Mouse (Mus musculus) kidney, postnatal 10 days (tissue): ENCODE results near the gene 1700102P08Rik.

Experiments
- DNase-seq: peaks from one replicate; pipeline ENCODE4 v3.0.0; 2021; ENCODE audit warnings: mixed read lengths

Gene 1700102P08Rik

DNA sequence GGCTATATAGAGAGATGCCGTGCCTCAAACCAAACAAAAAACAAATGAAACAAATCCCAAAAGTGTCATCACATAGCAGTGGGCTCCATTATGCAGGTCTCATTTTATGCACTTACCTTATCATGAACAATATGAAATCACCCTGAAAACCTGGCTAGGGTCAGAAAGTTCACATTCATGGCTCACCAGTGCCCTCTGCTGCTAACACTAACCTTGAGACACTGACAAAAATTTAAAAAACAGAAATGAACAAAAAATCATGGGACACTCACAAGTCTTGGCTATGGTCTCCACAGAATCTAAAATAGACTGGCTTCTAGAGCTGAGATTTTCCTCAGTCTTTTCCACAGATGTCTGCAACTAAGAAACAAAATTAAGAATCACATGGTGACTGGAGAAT is 19.6 kb downstream of the 1700102P08Rik start:
- DNase-seq: peak; percentile 38

- DNase-seq: no peak
Measured at GRCm38 (mm10) chr9:108428384-108428783, 35.8 kb downstream of the 1700102P08Rik start, which contains the start of gene Ccdc36. TSS of gene Ccdc36 (minus strand) at chr9:108428484.

GRCm38 (mm10) chr9:108431431-108432067 is 38.9 kb downstream of the 1700102P08Rik start:
- peak; percentile 55 for DNase-seq

DNA sequence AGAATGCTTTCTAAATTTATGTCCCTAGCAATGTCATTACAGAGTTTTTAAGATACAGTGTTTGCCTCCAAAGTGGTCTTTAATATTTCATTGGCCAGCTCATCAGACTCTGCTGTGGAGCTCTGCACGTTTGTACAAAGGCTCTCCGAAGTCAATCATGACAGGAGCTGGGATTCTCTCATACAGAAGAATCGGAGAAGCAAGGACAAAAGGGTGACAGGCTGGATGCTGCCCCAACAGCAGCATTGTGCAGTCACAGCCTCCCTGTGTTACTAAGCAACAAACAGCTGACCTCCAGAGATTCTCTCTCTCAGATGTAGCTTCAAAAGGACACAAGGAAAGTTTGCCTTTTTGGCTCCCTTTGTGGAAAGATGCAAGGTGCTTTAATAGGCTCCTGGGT is 43.6 kb downstream of the 1700102P08Rik start, which contains the start of gene BC048562:
Gene BC048562, plus strand, starts transcription at position 301 of the 400 bp plus-strand sequence.
- no peak for DNase-seq

DNA sequence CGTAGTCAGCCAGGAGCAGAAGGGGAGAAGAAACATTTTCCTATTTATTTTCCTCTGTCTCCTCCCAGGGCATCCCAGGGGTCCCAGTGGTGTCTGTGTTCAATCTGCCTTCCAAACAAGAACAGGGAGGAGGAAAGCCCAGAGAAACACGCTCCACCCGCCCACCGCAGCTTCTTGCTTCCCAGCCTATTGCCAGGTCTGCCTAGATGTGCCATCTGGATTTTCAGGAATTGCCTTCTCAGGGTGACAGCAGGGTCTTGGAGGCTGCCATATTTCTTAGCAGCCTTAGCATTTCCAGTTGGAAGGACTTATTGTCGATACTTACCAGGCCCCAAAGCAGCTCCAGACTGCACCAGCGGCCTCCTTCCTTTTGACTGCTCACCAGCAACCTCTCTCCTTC is 46.6 kb downstream of the 1700102P08Rik start:
- DNase-seq: no peak

GRCm38 (mm10) chr9:108440485-108440884 is 47.9 kb downstream of the 1700102P08Rik start:
- no peak for DNase-seq

DNA sequence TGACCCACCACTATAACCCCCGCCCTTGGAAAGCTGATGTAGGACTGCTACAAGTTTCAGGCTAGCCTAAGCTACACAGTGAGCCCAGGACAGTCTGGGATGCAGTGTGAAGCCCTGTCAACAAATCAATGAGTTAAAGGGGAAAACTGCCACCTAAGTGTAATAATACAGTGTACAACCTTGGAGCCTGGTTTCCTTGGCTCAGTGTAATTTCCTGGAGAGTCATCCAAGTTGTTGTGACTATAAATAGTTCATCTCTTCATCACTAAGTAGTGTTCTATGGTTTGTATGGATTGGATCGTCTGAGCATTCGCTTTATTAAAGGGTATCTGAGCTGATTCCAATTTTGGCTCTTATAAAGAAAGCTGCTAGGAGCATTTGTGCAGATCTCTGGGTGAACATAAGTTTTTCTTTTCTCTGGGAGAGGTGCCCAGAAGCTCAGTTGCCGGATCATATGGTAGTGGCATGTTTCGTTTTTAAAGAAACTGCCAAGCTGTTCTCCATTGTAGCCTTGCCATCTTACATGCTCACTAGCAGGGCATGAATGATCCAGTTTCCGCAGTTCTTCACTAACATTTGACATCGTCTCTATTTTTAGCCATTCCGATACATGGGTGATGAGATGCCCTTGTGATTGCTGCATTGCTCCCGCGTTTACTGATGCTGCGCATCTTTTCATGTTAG is 48.8 kb downstream of the 1700102P08Rik start:
- DNase-seq: no peak

GRCm38 (mm10) chr9:108445125-108445524 is 52.5 kb downstream of the 1700102P08Rik start:
- peak; percentile 5 for DNase-seq

DNA sequence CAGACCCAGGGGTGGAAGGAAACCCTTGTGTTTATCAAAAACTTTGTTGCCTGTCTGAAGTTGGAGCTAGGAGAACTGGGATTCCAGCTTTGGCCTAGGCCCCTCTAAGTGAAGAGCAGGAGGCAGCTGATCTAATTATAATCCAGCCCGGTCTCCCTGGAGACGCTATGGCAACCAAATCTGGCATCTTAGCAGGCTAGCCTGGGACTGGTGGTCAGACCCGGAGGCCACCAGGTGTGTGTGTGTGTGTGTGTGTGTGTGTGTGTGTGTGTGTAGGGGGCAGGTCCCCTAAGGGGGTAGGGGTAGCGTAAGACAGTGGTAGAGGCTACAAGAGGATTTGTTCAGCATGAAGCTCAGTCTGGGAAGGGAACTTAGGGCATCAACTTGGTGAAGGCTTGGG is 57.3 kb downstream of the 1700102P08Rik start:
- peak; percentile 54 for DNase-seq

DNA sequence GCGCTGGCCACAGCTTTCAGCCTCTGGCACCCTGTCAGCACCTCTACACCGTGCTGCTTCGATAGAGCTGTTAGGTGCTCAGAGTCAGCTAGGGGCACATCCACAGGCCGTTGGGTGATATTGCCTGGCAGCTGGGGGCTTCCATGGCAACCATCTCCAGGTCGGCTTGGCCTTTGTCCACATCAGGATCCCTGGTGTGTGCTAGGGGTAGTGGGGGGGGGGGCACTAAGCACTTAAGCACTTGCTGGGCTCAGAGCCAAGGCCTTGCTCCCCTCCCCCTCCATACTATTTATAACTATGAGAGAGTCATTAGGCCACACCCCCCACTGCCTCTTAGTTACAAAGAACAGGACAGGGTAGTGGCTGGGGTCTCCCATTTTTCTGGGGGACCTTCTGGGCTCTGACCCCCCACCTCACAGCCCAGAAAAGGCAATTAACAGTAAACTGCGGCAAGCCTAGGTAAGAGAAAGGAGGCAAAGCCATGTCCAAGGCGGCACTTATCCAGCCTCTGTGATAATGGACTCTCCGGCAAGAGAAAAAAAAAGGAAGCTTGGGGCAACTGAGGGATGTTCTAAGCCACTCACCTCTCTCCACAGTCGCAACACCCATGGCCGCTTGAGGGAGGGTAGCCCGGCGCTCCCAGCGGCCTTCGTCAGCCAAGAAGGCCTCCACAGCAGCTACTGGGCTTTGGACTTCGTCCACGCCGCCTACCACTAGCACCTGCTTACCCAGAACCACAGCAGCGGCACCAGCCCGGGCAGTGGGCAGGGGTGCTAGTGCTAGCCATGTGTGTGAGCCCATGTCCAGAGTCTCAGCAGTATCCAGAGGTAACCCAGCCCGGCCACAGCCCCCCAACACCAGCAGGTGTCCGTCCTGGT is 57.9 kb downstream of the 1700102P08Rik start:
- DNase-seq: peak; percentile 76

- no peak for DNase-seq
Measured at GRCm38 (mm10) chr9:108451170-108451493, 58.5 kb downstream of the 1700102P08Rik start.

DNA sequence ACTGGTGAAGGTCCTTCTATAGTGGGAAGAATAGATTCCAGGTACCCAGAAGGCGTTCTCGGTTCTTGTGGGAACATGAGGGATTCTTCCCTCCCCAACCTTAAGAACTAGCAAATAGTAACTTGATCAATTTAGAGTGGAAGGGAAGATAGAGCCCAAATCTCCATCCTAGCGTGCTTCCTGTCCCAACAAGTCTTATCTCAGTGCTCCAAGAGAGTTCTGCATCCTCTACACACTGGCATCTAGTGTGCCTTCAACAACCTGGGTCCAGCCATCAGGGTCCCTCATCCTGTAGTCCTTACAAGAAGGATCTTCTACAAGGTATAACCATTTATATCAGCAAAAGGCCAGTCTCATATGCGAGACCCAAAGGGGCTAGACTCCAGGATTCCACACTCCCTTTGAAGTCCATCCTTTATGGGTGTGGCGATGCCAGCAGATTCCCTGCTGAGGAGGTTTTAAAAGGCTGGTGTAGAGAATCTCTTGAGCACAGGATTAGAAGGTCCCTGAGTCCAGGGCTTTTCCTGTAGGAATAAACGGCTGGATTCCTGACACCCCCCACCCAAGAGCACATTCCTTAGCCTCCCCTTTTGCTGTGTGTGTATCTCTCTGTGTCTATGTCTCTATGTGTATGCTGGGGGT is 59.0 kb downstream of the 1700102P08Rik start:
- DNase-seq: no peak

DNA sequence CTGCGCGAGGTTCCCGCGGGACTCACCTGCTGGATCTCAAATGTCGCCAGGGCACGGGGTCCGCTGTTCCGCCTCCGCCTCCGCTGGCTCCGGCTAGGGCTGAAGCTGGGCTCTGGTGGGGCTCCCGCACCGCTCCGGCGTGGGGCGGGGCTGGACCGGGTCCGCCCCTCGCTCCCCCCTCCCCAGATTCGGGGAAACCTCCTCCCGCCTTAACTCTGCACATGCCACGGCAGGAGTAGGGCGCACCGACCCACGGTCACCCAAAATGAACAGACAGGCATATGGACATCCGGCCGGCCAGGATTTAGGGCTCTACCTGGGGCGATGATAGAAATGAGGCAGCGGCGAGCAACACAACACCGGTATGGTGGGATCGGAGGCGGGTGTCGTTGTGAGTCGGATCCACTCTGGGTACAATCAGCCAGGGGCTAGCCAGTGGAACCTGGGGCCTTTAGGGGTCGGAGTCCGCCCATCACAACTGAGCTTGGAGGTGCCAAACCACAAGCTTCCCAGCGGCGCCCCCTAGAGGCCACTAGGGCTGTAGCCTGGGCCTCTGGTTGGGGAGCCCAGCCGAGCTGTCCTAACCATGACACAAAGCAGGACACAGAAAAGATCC is 59.8 kb downstream of the 1700102P08Rik start:
- DNase-seq: peak; percentile 94

DNA sequence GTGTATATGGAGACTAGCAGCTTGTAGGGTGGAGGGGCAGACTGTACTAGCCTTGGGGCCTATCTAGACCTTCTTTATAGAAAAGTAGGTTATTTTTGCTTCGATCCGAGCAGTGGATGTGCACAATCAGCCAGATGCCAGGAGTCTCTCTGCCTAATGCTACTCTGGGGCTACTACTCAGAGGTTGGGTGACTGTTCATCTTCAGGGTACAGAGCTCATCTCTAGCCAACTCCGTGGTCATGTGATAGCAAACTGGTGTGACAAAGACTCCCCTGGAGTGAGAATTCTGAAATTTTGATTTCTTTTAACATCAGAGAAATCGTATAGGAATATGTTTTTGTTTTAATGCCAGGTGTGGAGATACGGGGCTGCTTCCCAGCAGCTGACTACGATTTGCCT is 60.3 kb downstream of the 1700102P08Rik start:
- DNase-seq: no peak

DNA sequence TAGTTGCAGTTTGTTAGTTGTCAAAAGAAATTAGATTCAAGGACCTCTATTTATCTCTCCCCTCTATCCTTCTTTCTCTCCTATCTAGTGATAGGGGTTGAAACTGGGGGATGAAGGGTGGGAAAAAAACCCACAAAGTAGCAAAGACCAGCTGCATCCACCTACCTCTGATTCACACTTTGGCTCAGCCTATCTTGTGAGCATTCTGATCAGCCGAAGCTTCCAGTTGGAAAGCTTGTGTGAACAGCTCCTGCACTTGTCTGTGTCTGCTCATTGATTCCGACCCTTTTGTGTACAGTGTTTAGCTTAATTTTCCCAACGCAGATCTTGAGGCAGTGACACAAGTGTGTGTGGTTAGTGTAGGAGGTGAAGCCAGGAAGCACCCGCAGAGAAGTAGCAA is 60.9 kb downstream of the 1700102P08Rik start:
- DNase-seq: no peak

- no peak for DNase-seq
Measured at GRCm38 (mm10) chr9:108454429-108454828, 61.8 kb downstream of the 1700102P08Rik start.

DNA sequence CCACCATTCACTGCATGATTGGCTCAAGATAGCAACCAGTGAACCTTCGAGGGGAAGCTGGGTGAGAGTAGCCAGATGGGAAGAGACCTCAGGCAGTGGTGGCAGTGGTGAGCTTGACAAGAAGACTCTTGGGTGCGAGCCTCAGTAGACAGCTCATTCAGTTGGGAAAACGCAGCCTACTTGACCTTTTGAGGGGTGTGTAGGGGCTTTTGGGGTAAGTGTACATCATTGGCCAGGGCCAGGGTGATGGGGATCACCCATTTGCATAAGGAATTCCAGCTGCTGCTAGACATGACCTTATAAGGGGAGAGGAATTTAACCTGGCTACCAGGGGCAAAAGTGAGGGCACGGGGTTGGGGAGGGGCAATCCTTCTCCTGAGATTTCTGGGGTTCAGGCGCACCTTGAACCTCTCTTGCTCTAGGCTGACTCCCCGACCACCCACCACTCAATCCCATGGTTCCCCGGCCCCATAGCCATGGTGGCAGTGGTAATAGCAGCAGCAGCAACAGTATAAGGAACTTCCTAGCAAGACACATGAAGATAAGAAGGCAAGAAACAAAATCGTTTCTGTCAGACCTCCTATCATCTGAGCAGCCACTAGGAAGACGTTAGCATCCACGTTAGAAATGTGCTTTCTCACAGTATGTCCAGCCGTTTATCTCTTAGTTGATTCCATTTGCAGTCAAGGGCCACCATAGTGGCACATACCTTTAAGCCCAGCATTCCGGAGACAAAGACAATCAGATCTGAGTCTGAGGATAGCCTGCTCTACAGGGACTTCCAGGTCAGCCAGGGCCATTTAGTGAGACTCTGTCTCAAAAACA is 63.4 kb downstream of the 1700102P08Rik start:
- no peak for DNase-seq

DNA sequence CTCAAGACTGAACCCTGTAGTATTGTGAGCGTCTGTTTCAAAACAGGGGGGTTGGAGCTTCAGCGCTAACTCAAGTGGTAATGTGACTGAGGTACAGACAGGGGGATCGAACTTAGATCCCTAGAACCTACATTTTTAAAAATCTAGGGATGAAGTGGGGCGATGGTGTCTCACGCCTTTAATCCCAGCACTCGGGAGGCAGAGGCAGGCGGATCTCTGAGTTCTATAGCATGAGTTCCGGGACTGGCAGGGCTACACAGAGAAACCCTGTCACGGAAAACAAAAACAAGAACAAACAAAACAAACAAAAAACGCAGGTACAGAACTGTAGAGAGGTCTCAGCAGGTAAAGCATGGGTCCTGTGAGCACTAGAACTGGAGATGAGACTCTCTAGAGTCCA is 64.3 kb downstream of the 1700102P08Rik start:
- DNase-seq: no peak

GRCm38 (mm10) chr9:108459939-108460318 is 67.3 kb downstream of the 1700102P08Rik start:
- DNase-seq: no peak
